Mouse (Mus musculus): ENCODE measurements around the gene Txndc5.

- TF ChIP-seq EP300 (IDR thresholded peaks at IDR 0.05) (no peak), CTCF (IDR thresholded peaks at IDR 0.05) (no peak)
Observed at GRCm38 (mm10) chr13:38476936-38477335, 51.7 kb downstream of the Txndc5 start.

All from lung, postnatal 0 days (tissue).